Mouse (Mus musculus): ENCODE data around the gene Auts2. TPM values are rescaled to one million over a fixed set of nuclear protein-coding genes. Genes with fewer than 3 reads are reported as not detected.

The Auts2 gene
- polyA plus RNA-seq, 1 experiment = 0.01 TPM

DNA sequence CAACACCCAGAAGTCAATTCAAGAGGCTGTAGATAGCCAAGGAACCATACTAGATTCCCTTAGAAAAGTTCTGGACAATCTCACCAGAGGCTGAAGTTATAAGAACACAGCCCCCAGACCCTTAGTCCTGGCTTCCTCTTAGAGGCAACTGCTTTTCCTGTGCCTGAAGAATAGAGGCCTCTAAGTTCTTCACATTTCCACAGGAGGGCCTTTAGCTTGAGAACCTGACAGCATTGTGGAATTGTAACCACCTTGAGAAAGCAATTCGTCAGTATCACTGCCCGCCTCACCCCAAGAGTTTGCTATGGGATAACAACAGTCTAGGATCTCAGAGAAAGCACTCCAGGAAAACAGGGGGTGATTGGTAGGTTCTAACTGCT, 75.8 kb downstream of the Auts2 start:
- H3K36me3 ChIP-seq (ENCODE audit: control insufficient read depth) = no peaks in the 10 kb centered on the region
- H3K27me3 ChIP-seq (ENCODE audit: control insufficient read depth) = no peaks in the 10 kb centered on the region
- TF ChIP-seq TAL1 (IDR thresholded peaks at IDR 0.05; ENCODE audit: low read length) = no peak
- no peak for TF ChIP-seq GATA1 (IDR thresholded peaks at IDR 0.05; ENCODE audit: low read length)
- H3K4me1 ChIP-seq (ENCODE audit: control insufficient read depth) = peaks cover 6% of the 10 kb centered on the region
- H3K4me3 ChIP-seq (replicated peaks) = no peak overlapping the region
- no peaks in the 10 kb centered on the region for H3K9me3 ChIP-seq (ENCODE audit: control insufficient read depth, low read length)

DNA sequence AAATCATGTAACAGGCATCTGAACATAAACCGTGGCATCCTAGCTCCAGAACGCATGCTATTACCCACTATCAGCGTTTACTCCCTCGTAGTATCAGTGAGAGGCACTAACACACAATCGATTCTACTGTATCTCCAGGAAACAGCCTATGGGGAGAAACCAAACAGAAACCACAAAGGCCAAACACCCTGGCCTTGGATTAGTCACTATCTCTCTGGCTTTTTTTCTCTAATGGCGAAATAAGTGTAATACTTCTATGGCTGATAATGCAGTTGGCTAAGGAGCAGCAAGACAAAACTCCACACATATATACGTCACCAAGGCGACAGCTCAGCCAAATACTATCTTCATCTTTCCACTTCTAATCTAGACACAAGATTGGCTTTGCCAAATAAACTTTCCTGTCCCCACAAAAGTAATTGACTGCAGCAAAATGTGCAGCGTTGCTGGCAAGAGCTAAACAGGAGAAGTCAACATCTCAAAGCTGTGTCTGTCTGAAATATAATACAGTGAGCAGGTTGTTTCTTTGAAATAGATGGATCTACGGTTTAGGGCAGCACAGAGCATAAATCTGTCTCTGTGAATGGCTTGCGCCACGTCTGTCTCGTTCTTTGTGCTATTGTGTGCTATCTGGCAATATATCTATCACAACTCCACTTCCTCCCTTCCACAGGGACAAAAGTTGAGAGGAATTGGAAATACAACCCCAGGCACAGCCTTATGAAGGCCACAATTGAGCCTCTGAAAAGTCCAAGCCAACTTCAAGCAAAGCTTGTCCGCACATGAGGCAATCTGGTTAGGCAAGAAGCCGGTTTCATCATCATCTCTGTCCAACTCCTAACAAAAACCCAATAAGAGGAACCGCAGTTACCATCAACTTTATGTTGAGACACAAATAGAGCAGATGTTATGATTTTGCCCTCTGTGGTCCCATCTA, 76.4 kb downstream of the Auts2 start:
- TF ChIP-seq GATA1 (IDR thresholded peaks at IDR 0.05; ENCODE audit: low read length) (no peak), TAL1 (IDR thresholded peaks at IDR 0.05; ENCODE audit: low read length) (no peak)
- no peaks in the 10 kb centered on the region for H3K27me3 ChIP-seq (ENCODE audit: control insufficient read depth)
- H3K4me3 ChIP-seq (replicated peaks) = no peak overlapping the region
- H3K4me1 ChIP-seq (ENCODE audit: control insufficient read depth) = peaks cover 6% of the 10 kb centered on the region
- H3K9me3 ChIP-seq (ENCODE audit: control insufficient read depth, low read length) = no peaks in the 10 kb centered on the region
- H3K36me3 ChIP-seq (ENCODE audit: control insufficient read depth) = no peaks in the 10 kb centered on the region

DNA sequence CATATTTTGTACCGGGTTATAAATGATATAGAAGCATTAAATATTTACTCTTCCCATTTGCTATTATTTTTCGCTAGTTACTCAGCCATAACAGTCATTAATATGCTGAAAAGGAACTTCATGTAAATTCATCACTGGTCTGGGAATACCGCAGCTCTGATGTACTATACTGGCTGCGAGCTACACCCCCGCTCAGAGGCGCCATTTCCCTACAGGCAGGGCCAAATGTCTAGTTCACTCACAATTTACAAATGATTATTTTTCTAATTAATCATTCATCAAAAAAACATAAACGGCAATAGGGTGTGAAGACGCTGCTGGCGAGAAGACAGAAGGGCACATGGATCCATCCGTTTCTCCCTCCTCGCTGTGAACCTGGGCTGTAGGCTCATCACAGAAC, 80.6 kb downstream of the Auts2 start:
- TF ChIP-seq GATA1 (IDR thresholded peaks at IDR 0.05; ENCODE audit: low read length) (no peak), TAL1 (IDR thresholded peaks at IDR 0.05; ENCODE audit: low read length) (no peak)
- Histone ChIP-seq H3K27me3 (ENCODE audit: control insufficient read depth) (no peaks in the 10 kb centered on the region), H3K36me3 (ENCODE audit: control insufficient read depth) (no peaks in the 10 kb centered on the region), H3K9me3 (ENCODE audit: control insufficient read depth, low read length) (no peaks in the 10 kb centered on the region), H3K4me1 (ENCODE audit: control insufficient read depth) (peaks cover 6% of the 10 kb centered on the region), H3K4me3 (replicated peaks) (no peak overlapping the region)

DNA sequence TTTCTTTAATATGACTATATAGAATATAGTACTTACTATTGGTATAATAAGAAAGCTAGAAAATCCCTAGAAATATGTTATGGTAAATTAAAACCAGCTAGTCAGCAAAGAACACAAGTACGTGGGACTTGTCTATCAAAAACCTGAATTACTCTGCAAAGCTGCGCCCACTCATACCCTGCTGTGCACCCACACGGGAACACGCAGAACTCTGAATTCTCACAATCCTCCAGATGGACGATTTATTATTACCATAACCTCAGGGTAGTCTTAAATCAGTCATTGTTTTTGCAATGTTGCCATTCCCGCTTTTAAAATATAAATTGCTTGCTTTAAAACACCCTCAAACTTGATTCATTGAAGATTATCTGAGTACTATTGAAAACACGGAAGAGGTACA, 84.6 kb downstream of the Auts2 start:
- H3K9me3 ChIP-seq (ENCODE audit: control insufficient read depth, low read length) = no peaks in the 10 kb centered on the region
- H3K4me1 ChIP-seq (ENCODE audit: control insufficient read depth) = no peaks in the 10 kb centered on the region
- no peak for TF ChIP-seq GATA1 (IDR thresholded peaks at IDR 0.05; ENCODE audit: low read length)
- no peak for TF ChIP-seq TAL1 (IDR thresholded peaks at IDR 0.05; ENCODE audit: low read length)
- no peak overlapping the region for H3K4me3 ChIP-seq (replicated peaks)
- H3K36me3 ChIP-seq (ENCODE audit: control insufficient read depth) = no peaks in the 10 kb centered on the region
- no peaks in the 10 kb centered on the region for H3K27me3 ChIP-seq (ENCODE audit: control insufficient read depth)

DNA sequence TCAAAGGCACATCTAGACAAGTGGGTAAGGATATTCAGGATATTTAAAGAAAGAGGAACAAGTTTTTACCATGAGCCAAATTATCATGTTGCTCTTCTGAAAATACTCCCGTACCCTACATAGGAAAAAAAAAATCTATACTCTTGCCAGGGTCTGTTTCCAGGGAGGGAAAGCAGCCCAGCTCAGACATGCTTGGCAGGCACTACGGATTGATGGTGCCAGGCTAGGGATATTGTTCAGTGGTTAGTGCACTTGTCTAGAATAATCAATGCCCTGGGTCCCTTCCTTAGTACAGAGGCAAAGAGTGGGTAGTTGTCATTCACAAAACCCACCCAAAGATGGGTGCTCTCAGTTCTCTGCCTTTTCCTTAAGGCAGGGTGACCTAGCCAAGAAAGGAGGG, 90.8 kb downstream of the Auts2 start:
- no peaks in the 10 kb centered on the region for H3K36me3 ChIP-seq (ENCODE audit: control insufficient read depth)
- no peak overlapping the region for H3K4me3 ChIP-seq (replicated peaks)
- H3K27me3 ChIP-seq (ENCODE audit: control insufficient read depth) = no peaks in the 10 kb centered on the region
- TF ChIP-seq TAL1 (IDR thresholded peaks at IDR 0.05; ENCODE audit: low read length) = no peak
- no peak for TF ChIP-seq GATA1 (IDR thresholded peaks at IDR 0.05; ENCODE audit: low read length)
- no peaks in the 10 kb centered on the region for H3K4me1 ChIP-seq (ENCODE audit: control insufficient read depth)
- H3K9me3 ChIP-seq (ENCODE audit: control insufficient read depth, low read length) = no peaks in the 10 kb centered on the region

DNA sequence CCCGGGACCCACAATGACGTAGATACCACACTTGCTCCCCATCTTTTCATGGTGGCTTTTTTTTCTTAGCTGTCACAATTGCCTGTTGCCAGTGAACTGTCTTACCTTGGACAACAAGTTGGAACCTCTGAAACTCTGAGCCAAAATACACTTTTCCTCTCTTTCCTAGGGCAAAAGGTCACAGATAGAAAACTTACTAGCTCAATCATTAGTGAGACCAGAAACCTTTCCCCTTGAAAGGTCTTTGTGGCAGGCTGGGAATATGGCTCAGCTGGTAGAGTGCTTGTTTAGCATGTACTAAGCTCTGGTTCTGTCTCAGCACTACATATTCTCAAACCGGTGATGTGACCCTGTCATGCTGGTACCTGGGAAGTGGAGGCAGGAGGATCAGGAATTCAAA, 93.1 kb downstream of the Auts2 start:
- Histone ChIP-seq H3K4me3 (replicated peaks) (no peak overlapping the region), H3K9me3 (ENCODE audit: control insufficient read depth, low read length) (no peaks in the 10 kb centered on the region), H3K36me3 (ENCODE audit: control insufficient read depth) (no peaks in the 10 kb centered on the region), H3K27me3 (ENCODE audit: control insufficient read depth) (no peaks in the 10 kb centered on the region), H3K4me1 (ENCODE audit: control insufficient read depth) (no peaks in the 10 kb centered on the region)
- TF ChIP-seq GATA1 (IDR thresholded peaks at IDR 0.05; ENCODE audit: low read length) (no peak), TAL1 (IDR thresholded peaks at IDR 0.05; ENCODE audit: low read length) (no peak)

DNA sequence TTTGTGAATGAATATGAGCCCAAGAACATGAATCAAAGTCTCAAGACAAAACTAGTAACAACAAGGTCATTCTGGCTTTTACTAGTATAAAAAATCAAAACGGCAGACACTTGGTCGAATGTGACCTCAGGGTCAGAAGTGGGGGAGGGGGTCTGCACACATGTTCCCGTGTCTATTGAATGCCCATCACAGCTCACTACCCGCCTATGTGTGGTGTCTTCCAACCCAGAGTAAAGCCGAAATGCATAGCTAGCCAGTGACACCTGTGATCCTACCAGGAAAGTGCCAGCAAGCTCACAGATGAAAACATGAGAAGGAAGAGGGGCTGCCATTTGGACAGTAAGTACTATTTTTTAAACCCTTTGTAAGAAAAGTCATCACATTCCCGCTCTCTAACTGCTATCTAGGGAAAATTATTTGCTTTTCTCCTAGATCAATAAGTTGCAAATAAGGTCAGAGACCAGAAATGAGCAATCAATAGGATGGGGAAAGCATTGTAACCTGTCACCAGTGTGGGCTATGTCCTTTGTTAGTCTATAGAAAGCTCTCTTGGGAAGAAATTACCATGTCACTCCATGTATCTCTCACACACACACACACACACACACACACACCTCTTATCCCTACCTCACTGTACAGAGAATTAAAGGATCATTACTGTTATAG, 94.6 kb downstream of the Auts2 start:
- Histone ChIP-seq H3K4me3 (replicated peaks) (no peak overlapping the region), H3K36me3 (ENCODE audit: control insufficient read depth) (no peaks in the 10 kb centered on the region), H3K9me3 (ENCODE audit: control insufficient read depth, low read length) (no peaks in the 10 kb centered on the region), H3K4me1 (ENCODE audit: control insufficient read depth) (no peaks in the 10 kb centered on the region), H3K27me3 (ENCODE audit: control insufficient read depth) (no peaks in the 10 kb centered on the region)
- TF ChIP-seq TAL1 (IDR thresholded peaks at IDR 0.05; ENCODE audit: low read length) (no peak), GATA1 (IDR thresholded peaks at IDR 0.05; ENCODE audit: low read length) (no peak)

DNA sequence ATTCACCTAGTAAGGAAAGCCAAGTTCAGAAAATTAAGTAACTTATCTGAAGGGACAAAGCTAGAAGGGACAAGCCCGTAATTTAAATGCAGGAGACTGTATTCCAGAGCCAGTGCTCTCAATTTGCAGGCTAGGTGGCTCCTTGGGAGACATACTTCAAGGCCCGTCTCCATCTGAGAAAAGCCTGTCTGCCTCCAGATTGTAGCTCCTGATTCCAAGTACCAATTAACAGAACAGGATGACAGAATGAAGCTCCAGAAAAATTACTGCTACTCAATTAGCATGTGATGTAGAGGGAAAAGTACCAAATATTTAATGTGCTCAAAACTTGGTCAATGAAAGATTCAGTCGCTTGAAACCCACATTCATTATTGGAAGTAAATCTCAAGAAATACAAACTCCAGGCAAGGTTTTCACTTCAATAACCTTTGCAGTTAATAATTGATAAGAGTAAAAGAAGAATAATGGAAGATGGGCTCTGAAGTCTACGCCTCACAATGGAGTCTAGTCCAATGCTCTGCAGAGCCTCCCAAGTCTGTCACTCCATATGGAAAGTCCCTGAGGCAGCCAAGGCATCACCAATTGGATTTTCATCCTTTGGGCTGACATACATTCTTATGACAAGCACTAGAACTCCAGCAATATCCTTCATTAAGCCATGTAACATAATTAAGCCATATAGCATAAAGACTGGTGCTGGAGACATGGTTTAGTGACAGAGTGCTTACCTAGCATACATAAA, 97.8 kb downstream of the Auts2 start:
- TF ChIP-seq TAL1 (IDR thresholded peaks at IDR 0.05; ENCODE audit: low read length) (no peak), GATA1 (IDR thresholded peaks at IDR 0.05; ENCODE audit: low read length) (no peak)
- Histone ChIP-seq H3K4me3 (replicated peaks) (no peak overlapping the region), H3K4me1 (ENCODE audit: control insufficient read depth) (no peaks in the 10 kb centered on the region), H3K9me3 (ENCODE audit: control insufficient read depth, low read length) (no peaks in the 10 kb centered on the region), H3K27me3 (ENCODE audit: control insufficient read depth) (no peaks in the 10 kb centered on the region), H3K36me3 (ENCODE audit: control insufficient read depth) (no peaks in the 10 kb centered on the region)

DNA sequence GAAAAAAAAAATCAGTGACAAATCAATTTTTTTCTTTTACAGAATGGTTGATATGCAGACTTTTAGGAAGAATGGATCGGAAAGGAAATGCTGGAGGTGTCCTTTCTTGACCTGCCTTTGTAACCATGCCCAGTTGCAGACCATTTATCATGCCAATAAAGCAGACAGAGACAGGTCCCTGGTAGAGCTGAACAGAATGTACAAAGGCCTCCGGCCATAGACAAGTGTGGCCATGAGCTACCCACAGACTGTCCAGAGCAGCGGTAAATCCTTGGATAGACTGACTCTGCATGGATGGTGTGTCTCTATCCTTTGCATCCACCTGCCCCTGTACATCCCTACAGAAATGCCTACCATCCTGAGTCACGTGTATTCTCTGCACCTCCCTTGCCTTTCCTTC, 100.2 kb downstream of the Auts2 start:
- H3K9me3 ChIP-seq (ENCODE audit: control insufficient read depth, low read length) = no peaks in the 10 kb centered on the region
- TF ChIP-seq GATA1 (IDR thresholded peaks at IDR 0.05; ENCODE audit: low read length) (no peak), TAL1 (IDR thresholded peaks at IDR 0.05; ENCODE audit: low read length) (no peak)
- H3K4me1 ChIP-seq (ENCODE audit: control insufficient read depth) = no peaks in the 10 kb centered on the region
- H3K4me3 ChIP-seq (replicated peaks) = no peak overlapping the region
- no peaks in the 10 kb centered on the region for H3K36me3 ChIP-seq (ENCODE audit: control insufficient read depth)
- no peaks in the 10 kb centered on the region for H3K27me3 ChIP-seq (ENCODE audit: control insufficient read depth)
